Mouse (Mus musculus) hindbrain, embryonic 11.5 days (tissue): ENCODE measurements at regions not wholly inside any gene's neighbourhood (a gene's known extent, or its start where the extent isn't known, plus 50 kb on each side); places are given as distances from the start of the nearest gene placed in this dataset.
A peak's percentile ranks its signal among the peaks of the same experiment; 100 is the strongest.

Experiments used
- ATAC-seq: fragments of 200-750 bp; cut with Nextera tagmentation; 2 replicates; pipeline ENCODE4 v1.8.0; 2017; ENCODE audit warnings: mild to moderate bottlenecking, moderate TSS enrichment, moderate library complexity; ENCODE audit not compliant: low FRiP score
- DNase-seq: peaks from one replicate; pipeline ENCODE4 v3.0.0-alpha.2; 2015; ENCODE audit warnings: low spot score
- H3K27ac ChIP-seq: fragments of 300-500 bp; sonication (generic); 2 replicates; pipeline ENCODE4 v1.5.1; 2014; ENCODE audit warnings: mild to moderate bottlenecking, low read depth, low read length
- H3K27me3 ChIP-seq: fragments of 300-500 bp; sonication (generic); 2 replicates; pipeline ENCODE4 v1.6.1; 2014; ENCODE audit warnings: mild to moderate bottlenecking, low read length, moderate library complexity, mixed read lengths; ENCODE audit not compliant: control insufficient read depth, insufficient read depth
- H3K36me3 ChIP-seq: fragments of 300-500 bp; sonication (generic); 2 replicates; pipeline ENCODE4 v1.6.1; 2014; ENCODE audit warnings: mild to moderate bottlenecking, low read length, moderate library complexity, mixed read lengths; ENCODE audit not compliant: control insufficient read depth, insufficient read depth
- H3K4me1 ChIP-seq: fragments of 300-500 bp; sonication (generic); replicated peaks from 2 replicates; pipeline ENCODE4 v1.6.1; 2014; ENCODE audit warnings: low read length, mixed read lengths; ENCODE audit not compliant: control insufficient read depth, insufficient read depth
- H3K4me2 ChIP-seq: fragments of 300-500 bp; sonication (generic); replicated peaks from 2 replicates; pipeline ENCODE4 v1.6.1; 2014; ENCODE audit warnings: mild to moderate bottlenecking, low read depth, low read length
- H3K4me3 ChIP-seq: fragments of 300-500 bp; sonication (generic); 2 replicates; pipeline ENCODE4 v1.5.1; 2014; ENCODE audit warnings: low read depth, low read length
- H3K9ac ChIP-seq: fragments of 300-500 bp; sonication (generic); 2 replicates; pipeline ENCODE4 v1.6.1; 2014; ENCODE audit warnings: low read depth, low read length
- H3K9me3 ChIP-seq: fragments of 300-500 bp; sonication (generic); 2 replicates; pipeline ENCODE4 v1.6.1; 2016; ENCODE audit warnings: low read length; ENCODE audit not compliant: control insufficient read depth
- WGBS: fragments of 180-500 bp; shearing (Covaris S2); extraction: QIAGEN DNeasy Blood & Tissue Kit; methylation state at CpG from one replicate; pipeline ENCODE4 v1.1.7; 2014; 5-methylcytosine and 5-hydroxymethylcytosine counted together

GRCm38 (mm10) chr5:18080761-18081160 is 118.4 kb downstream of the Gnat3 start:
- Histone ChIP-seq H3K36me3 (no peaks in the 10 kb centered on the region), H3K4me1 (no peaks in the 10 kb centered on the region), H3K9me3 (no peaks in the 10 kb centered on the region), H3K27ac (no peak overlapping the region), H3K4me2 (no peak overlapping the region), H3K9ac (no peak overlapping the region), H3K4me3 (no peak overlapping the region), H3K27me3 (no peaks in the 10 kb centered on the region)
- DNase-seq (no peak), ATAC-seq (no peak)

- no peaks in the 10 kb centered on the region for H3K36me3 ChIP-seq
- no peaks in the 10 kb centered on the region for H3K27me3 ChIP-seq
- H3K4me2 ChIP-seq: no peak overlapping the region
- 77% methylated on average over 9 of the region's 9 CpGs for WGBS
- ATAC-seq (no peak), DNase-seq (no peak)
- H3K4me1 ChIP-seq: no peaks in the 10 kb centered on the region
- H3K9me3 ChIP-seq: no peaks in the 10 kb centered on the region
- no peak overlapping the region for H3K4me3 ChIP-seq
- no peak overlapping the region for H3K9ac ChIP-seq
- H3K27ac ChIP-seq: no peak overlapping the region
These were observed 119.9 kb downstream of the Gnat3 start for GRCm38 (mm10) chr5:18082219-18082618.

GRCm38 (mm10) chr5:18083789-18084188 is 121.4 kb downstream of the Gnat3 start:
- Histone ChIP-seq H3K27ac (no peak overlapping the region), H3K9ac (no peak overlapping the region), H3K9me3 (no peaks in the 10 kb centered on the region), H3K36me3 (no peaks in the 10 kb centered on the region), H3K4me3 (no peak overlapping the region), H3K27me3 (no peaks in the 10 kb centered on the region), H3K4me2 (no peak overlapping the region), H3K4me1 (no peaks in the 10 kb centered on the region)
- WGBS: 60% methylated on average over 1 of the region's 1 CpGs
- DNase-seq (no peak), ATAC-seq (no peak)

- no peak overlapping the region for H3K9ac ChIP-seq
- no peak overlapping the region for H3K4me3 ChIP-seq
- H3K4me1 ChIP-seq: no peaks in the 10 kb centered on the region
- ATAC-seq: no peak
- 92% methylated on average over 2 of the region's 2 CpGs for WGBS
- no peak overlapping the region for H3K4me2 ChIP-seq
- H3K27me3 ChIP-seq: no peaks in the 10 kb centered on the region
- no peaks in the 10 kb centered on the region for H3K36me3 ChIP-seq
- no peaks in the 10 kb centered on the region for H3K9me3 ChIP-seq
- no peak for DNase-seq
- H3K27ac ChIP-seq: no peak overlapping the region
These were observed 123.1 kb downstream of the Gnat3 start for GRCm38 (mm10) chr5:18085456-18085855.

- 44% methylated on average over 8 of the region's 8 CpGs for WGBS
- ATAC-seq: peak; percentile 82
These were observed 125.6 kb downstream of the Gnat3 start for GRCm38 (mm10) chr5:18087919-18088445.

GRCm38 (mm10) chr5:18089956-18090355 is 127.6 kb downstream of the Gnat3 start:
- H3K4me2 ChIP-seq: no peak overlapping the region
- WGBS: 48% methylated on average over 2 of the region's 2 CpGs
- H3K4me3 ChIP-seq: no peak overlapping the region
- no peak overlapping the region for H3K9ac ChIP-seq
- H3K9me3 ChIP-seq: no peaks in the 10 kb centered on the region
- H3K27ac ChIP-seq: no peak overlapping the region
- DNase-seq (no peak), ATAC-seq (no peak)
- H3K27me3 ChIP-seq: no peaks in the 10 kb centered on the region
- H3K4me1 ChIP-seq: no peaks in the 10 kb centered on the region
- no peaks in the 10 kb centered on the region for H3K36me3 ChIP-seq

More at GRCm38 (mm10) chr5:18087919-18088445, 125.6 kb downstream of the Gnat3 start:
- Histone ChIP-seq H3K36me3 (no peaks in the 10 kb centered on the region), H3K4me2 (no peak overlapping the region), H3K4me3 (no peak overlapping the region), H3K9ac (no peak overlapping the region), H3K9me3 (no peaks in the 10 kb centered on the region), H3K27me3 (no peaks in the 10 kb centered on the region), H3K4me1 (no peaks in the 10 kb centered on the region), H3K27ac (no peak overlapping the region)
- DNase-seq: peak; percentile 68

GRCm38 (mm10) chr5:18114905-18115689 is 152.7 kb downstream of the Gnat3 start:
- no peaks in the 10 kb centered on the region for H3K27me3 ChIP-seq
- H3K4me2 ChIP-seq: no peak overlapping the region
- no peak overlapping the region for H3K27ac ChIP-seq
- DNase-seq: no peak
- no peaks in the 10 kb centered on the region for H3K36me3 ChIP-seq
- ATAC-seq: no peak
- no peaks in the 10 kb centered on the region for H3K9me3 ChIP-seq
- WGBS: 57% methylated on average over 3 of the region's 3 CpGs
- no peak overlapping the region for H3K4me3 ChIP-seq
- H3K9ac ChIP-seq: no peak overlapping the region
- no peaks in the 10 kb centered on the region for H3K4me1 ChIP-seq

GRCm38 (mm10) chr5:18135794-18136678 is 173.7 kb downstream of the Gnat3 start:
- no peak for ATAC-seq
- no peaks in the 10 kb centered on the region for H3K27me3 ChIP-seq
- H3K4me2 ChIP-seq: no peak overlapping the region
- no peak overlapping the region for H3K4me3 ChIP-seq
- no peak for DNase-seq
- H3K36me3 ChIP-seq: no peaks in the 10 kb centered on the region
- no peak overlapping the region for H3K27ac ChIP-seq
- no peaks in the 10 kb centered on the region for H3K4me1 ChIP-seq
- no peaks in the 10 kb centered on the region for H3K9me3 ChIP-seq
- H3K9ac ChIP-seq: no peak overlapping the region
- WGBS: 69% methylated on average over 7 of the region's 7 CpGs
